In the genomic region with DNA sequence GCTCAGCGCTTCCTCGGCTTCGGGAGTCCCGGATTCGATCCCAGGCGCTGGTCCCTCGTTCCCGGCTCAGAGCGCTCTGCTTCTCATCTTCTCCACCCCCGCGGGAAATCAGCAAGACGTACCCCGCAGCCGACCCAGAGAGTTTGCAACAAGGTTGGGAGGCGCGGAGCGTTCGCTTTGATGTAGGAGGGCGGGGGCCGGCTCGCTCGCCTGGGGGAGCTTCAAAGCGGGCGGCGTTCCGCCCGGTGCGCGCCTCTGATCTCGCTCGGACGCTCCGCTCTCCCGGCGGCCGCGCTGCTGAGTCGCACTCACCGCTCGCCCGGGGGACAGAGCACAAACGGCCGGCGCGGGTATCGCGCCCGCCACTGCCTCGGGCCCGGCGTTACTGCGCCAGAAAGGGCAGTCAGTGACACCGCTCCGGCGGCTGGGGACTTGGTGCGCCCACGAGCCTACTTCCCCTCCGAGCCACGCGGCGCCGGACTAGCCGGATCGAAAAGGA, we compare ENCODE assay signal across 9 mouse cellular contexts. TPM values are rescaled to one million over a fixed set of nuclear protein-coding genes. Genes with fewer than 3 reads are reported as not detected.
DNase-seq lines count a peak whose midpoint lies in the region; ATAC-seq and TF ChIP-seq lines count a peak whose summit lies in the region.
"Had no signal": no experiment of that assay in that cellular context is flagged by ENCODE, and none has a peak within 500 bp of the region (broad histone marks: within the 10 kb centered on the region; RNA-seq: fewer than 3 reads in every experiment).

No protein-coding gene starts in this region.

- no peak for TF ChIP-seq POLR2A in bone marrow macrophage, adult 2 months (IDR thresholded peaks at IDR 0.05; ENCODE audit: borderline replicate concordance, low read depth, low read length)

- peak overlapping the region; percentile 26; the same call in 1 of the 2 replicates for H3K9ac ChIP-seq in heart, embryonic 12.5 days
- 0 out of 2 replicates have a peak overlapping the region, but pooled peaks have one; percentile 4 for H3K9ac ChIP-seq in heart, embryonic 16.5 days (ENCODE audit: low read length)
- H3K9ac ChIP-seq in liver, embryonic 16.5 days (ENCODE audit: low read depth, low read length) = no peak overlapping the region

- WGBS in heart, embryonic 12.5 days = under 1% methylated on average over 64 of the region's 64 CpGs
- WGBS in heart, embryonic 16.5 days = under 1% methylated on average over 64 of the region's 64 CpGs
- WGBS in liver, embryonic 16.5 days (ENCODE audit: insufficient replicate concordance) = 0% methylated on average over 64 of the region's 64 CpGs

- no peak for TF ChIP-seq CTCF in bone marrow macrophage, adult 2 months (IDR thresholded peaks at IDR 0.05; ENCODE audit: low read depth, low read length)
- no peak for TF ChIP-seq CTCF in left cerebral cortex, adult 2 months (IDR thresholded peaks at IDR 0.05)

- H3K4me2 ChIP-seq in heart, embryonic 12.5 days = peak overlapping the region; percentile 73
- peak overlapping the region; percentile 74 for H3K4me2 ChIP-seq in heart, embryonic 16.5 days (ENCODE audit: low read depth, low read length)
- peak overlapping the region; percentile 51 for H3K4me2 ChIP-seq in liver, embryonic 16.5 days (ENCODE audit: low read depth, low read length)

- H3K4me1 ChIP-seq in heart, embryonic 12.5 days (replicated peaks) = peaks cover 26% of the 10 kb centered on the region
- no peaks in the 10 kb centered on the region for H3K4me1 ChIP-seq in bone marrow macrophage, adult 2 months (ENCODE audit: control insufficient read depth, insufficient read depth, low read length)
- H3K4me1 ChIP-seq in heart, embryonic 16.5 days (ENCODE audit: control insufficient read depth, insufficient read depth, low read length) = peaks cover 26% of the 10 kb centered on the region
- peaks cover 14% of the 10 kb centered on the region for H3K4me1 ChIP-seq in liver, embryonic 16.5 days (ENCODE audit: control insufficient read depth, low read depth, low read length)

- no peak for DNase-seq in heart, postnatal 36 days
- DNase-seq in left cerebral cortex, adult 9 months (ENCODE audit: low spot score in 2 of 2) = no peak
- no peak for DNase-seq in left cerebral cortex, adult 2 months (ENCODE audit: extremely low spot score in 1 of 2, low spot score in 2 of 2)
- no peak for DNase-seq in gastrocnemius, postnatal 14 days

- ATAC-seq in heart, embryonic 12.5 days (ENCODE audit: insufficient number of reproducible peaks, low FRiP score) = no peak; the same call in 1 of the 2 replicates
- ATAC-seq in heart, embryonic 16.5 days (replicated peaks; ENCODE audit: extremely low read depth, insufficient read depth, low FRiP score) = 0 out of 2 replicates have a peak, but pooled peaks have one; percentile 21
- no peak for ATAC-seq in liver, embryonic 16.5 days (ENCODE audit: low read depth)

- H3K36me3 ChIP-seq in heart, embryonic 12.5 days = no peaks in the 10 kb centered on the region
- no peaks in the 10 kb centered on the region for H3K36me3 ChIP-seq in heart, embryonic 16.5 days (ENCODE audit: control insufficient read depth, insufficient read depth)
- no peaks in the 10 kb centered on the region for H3K36me3 ChIP-seq in liver, embryonic 16.5 days (ENCODE audit: control insufficient read depth, insufficient read depth)

- peak overlapping the region; percentile 45 for H3K4me3 ChIP-seq in heart, embryonic 12.5 days
- peak overlapping the region; percentile 29 for H3K4me3 ChIP-seq in bone marrow macrophage, adult 2 months (ENCODE audit: insufficient read depth, low read length)
- peak overlapping the region; percentile 54 for H3K4me3 ChIP-seq in heart, embryonic 16.5 days (ENCODE audit: low read length)
- peak overlapping the region; percentile 36 for H3K4me3 ChIP-seq in liver, embryonic 16.5 days (ENCODE audit: low read depth, low read length)
- H3K4me3 ChIP-seq in left cerebral cortex, adult 2 months = no peak overlapping the region; the same call in 1 of the 2 replicates

- H3K27me3 ChIP-seq in heart, embryonic 12.5 days (replicated peaks) = peaks cover 83% of the 10 kb centered on the region
- peaks cover 96% of the 10 kb centered on the region for H3K27me3 ChIP-seq in heart, embryonic 16.5 days (ENCODE audit: control insufficient read depth, insufficient read depth, low read length)
- H3K27me3 ChIP-seq in liver, embryonic 16.5 days (ENCODE audit: control insufficient read depth, insufficient read depth, low read depth, low read length) = peaks cover 98% of the 10 kb centered on the region

- no peaks in the 10 kb centered on the region for H3K9me3 ChIP-seq in heart, embryonic 12.5 days (replicated peaks)
- no peaks in the 10 kb centered on the region for H3K9me3 ChIP-seq in heart, embryonic 16.5 days (replicated peaks; ENCODE audit: control insufficient read depth, low read length)
- 0 out of 2 replicates have a peak, but pooled peaks cover 2% of the 10 kb centered on the region for H3K9me3 ChIP-seq in liver, embryonic 16.5 days (replicated peaks; ENCODE audit: control insufficient read depth, low read length)

- H3K27ac ChIP-seq in heart, embryonic 12.5 days (ENCODE audit: poor library complexity, severe bottlenecking) = no peak overlapping the region
- no peak overlapping the region for H3K27ac ChIP-seq in bone marrow macrophage, adult 2 months (ENCODE audit: insufficient read depth, low read depth, low read length)
- no peak overlapping the region for H3K27ac ChIP-seq in heart, embryonic 16.5 days (ENCODE audit: low read length)
- H3K27ac ChIP-seq in liver, embryonic 16.5 days (ENCODE audit: low read length) = no peak overlapping the region
- no peak overlapping the region for H3K27ac ChIP-seq in left cerebral cortex, adult 2 months

- intact Hi-C loops in heart, postnatal 36 days (cut with DNase I) = loop anchor here (10.0 kb wide), 1 partner anchor 300 kb away; no protein-coding TSS in a partner anchor
- intact Hi-C loops in left cerebral cortex, adult 2 months (cut with DNase I) = no loop called here
- intact Hi-C loops in gastrocnemius, postnatal 14 days (cut with DNase I; ENCODE audit: low total_unique reads) = no loop called here

RNA-seq across cellular contexts. Expression of gene Nkx6-1, which starts 0.3 kb away (rescaled TPM):
- polyA plus RNA-seq in heart, embryonic 12.5 days (2016; fragmentation: Nextera tagmentation; extraction: Ambion mirVana) = 0.05 TPM in 1 of 2 replicates, not detected in the other
- under 1 TPM in 1 of 2 experiments, not detected in 1; 0.11 TPM for total RNA-seq in heart, postnatal 36 days (2021)
- not detected in 2 replicates for polyA plus RNA-seq in bone marrow macrophage, adult 2 months (2012; ENCODE audit: insufficient read depth, insufficient read length, missing spikeins)
- 0.07 and 0.14 TPM in 2 replicates for polyA plus RNA-seq in heart, embryonic 16.5 days (2015; fragmentation: Nextera tagmentation; extraction: Ambion mirVana)
- not detected in 2 replicates for polyA plus RNA-seq in liver, embryonic 16.5 days (2015; fragmentation: Nextera tagmentation; extraction: Ambion mirVana)
- under 1 TPM; 0.12 to 0.20 TPM for total RNA-seq in left cerebral cortex, adult 2 months (2021)
- not detected for total RNA-seq in gastrocnemius, postnatal 14 days (2021)
- total RNA-seq: MEL had no signal
